Mouse (Mus musculus): ENCODE measurements around the gene Tyro3. TPM values are rescaled to one million over a fixed set of nuclear protein-coding genes. Genes with fewer than 3 reads are reported as not detected.

Tyro3 gene
- 1 to 10 TPM; 5.0 to 6.6 TPM for total RNA-seq (2021)

GRCm38 (mm10) chr2:119797279-119797783 lies at the start of gene Tyro3:
Tyro3 (plus strand) TSS chr2:119797733.
- intact Hi-C loops (cut with DNase I): loop anchor here (10.0 kb wide), 1 partner anchor 147 kb away; no protein-coding TSS in a partner anchor
- no peak for DNase-seq

GRCm38 (mm10) chr2:119749260-119749659 lies 48.3 kb upstream of the Tyro3 start:
- intact Hi-C loops (cut with DNase I): no loop called here
- DNase-seq: no peak

DNA sequence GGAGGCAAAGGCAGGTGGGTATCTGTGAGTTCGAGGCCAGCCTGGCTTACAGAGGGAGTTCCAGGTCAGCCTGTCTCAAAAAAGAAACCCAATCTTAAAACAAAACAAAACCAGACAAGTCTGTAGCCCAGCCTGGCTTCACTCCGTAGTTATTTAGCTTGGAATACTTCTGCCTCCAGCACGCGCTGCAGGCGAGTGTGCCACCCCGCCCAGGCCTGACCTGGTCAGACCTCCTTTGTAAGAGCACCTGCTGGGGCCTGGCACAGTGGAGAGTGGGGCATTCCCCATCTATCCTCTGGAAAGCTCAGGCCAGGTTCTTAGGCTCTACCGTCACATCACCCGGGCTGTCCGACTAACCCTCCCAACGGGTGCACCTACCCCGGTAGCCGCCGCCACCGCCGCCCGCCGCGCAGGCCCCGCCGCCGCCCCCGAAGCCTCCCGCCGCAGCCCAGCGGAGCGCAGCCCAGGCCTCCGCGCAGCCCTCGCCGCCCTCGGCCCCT lies 39.9 kb upstream of the Tyro3 start:
- DNase-seq: peak in 1 of 2 experiments; percentile 15
- intact Hi-C loops (cut with DNase I): no loop called here

DNA sequence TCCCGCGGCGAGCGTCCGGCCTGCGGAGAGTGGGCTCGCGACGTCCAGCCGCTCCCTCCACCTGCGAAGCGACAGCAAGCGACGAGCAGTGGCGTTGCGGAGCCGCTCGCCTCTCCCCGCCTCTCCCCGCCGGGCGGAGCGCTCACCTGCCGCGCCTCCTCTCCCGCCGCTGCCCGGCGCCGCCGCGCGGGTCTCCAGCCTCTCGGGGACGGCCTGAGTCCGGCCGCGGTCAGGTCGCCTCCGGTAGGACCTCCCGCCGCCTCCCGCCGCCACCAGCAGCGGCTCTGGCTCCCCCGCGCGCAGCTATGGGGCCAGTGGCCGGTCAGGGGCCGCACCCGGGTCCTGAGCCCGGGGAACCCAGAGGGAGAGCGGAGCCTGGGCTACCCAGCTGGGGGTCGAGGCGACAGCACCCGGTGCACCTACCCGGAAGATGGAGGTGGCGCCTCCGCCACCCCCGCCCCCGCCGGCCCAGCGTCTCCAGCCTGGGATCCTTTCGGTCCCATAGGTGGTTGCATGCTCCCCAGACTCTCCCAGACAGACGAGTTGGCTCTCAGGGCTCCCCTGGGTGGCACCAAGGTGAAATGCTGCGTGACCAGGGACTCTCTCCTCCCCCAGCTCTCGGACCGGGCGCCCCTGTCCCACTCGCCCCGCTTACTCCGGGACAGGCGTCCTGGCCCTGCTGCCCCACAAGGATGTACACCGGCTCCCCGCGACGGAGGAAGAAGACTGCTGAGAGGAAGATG lies 39.3 kb upstream of the Tyro3 start:
- intact Hi-C loops (cut with DNase I): no loop called here
- DNase-seq: peak; percentile 14 to 26

- intact Hi-C loops (cut with DNase I): no loop called here
- DNase-seq: no peak
Observed at GRCm38 (mm10) chr2:119758844-119759835, 38.4 kb upstream of the Tyro3 start.

GRCm38 (mm10) chr2:119760251-119760650 lies 37.3 kb upstream of the Tyro3 start, which contains the start of gene Ltk:
Ltk (minus strand) TSS chr2:119760431.
- intact Hi-C loops (cut with DNase I): no loop called here

DNA sequence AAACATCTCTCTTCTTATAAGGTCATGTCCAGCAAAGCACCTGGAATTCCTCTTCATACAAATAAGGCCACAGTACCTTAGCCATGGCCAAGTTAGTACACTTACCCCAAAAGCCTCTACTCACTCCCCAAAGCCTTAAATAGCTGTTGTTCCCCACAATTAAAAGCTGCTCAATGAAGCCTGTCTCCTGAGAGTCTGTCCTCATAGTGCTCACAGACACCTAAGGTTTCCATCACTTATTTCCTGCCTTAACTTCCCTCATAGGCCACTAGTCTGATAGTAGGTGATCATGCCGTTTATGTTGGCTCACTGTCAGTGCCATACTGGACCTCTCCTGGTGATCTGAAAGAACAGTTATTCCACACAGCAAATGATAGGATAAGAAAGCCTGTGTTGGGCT lies 35.3 kb upstream of the Tyro3 start:
- no peak for DNase-seq
- intact Hi-C loops (cut with DNase I): no loop called here

More at GRCm38 (mm10) chr2:119760251-119760650, 37.3 kb upstream of the Tyro3 start, which contains the start of gene Ltk:
- DNase-seq: no peak

DNA sequence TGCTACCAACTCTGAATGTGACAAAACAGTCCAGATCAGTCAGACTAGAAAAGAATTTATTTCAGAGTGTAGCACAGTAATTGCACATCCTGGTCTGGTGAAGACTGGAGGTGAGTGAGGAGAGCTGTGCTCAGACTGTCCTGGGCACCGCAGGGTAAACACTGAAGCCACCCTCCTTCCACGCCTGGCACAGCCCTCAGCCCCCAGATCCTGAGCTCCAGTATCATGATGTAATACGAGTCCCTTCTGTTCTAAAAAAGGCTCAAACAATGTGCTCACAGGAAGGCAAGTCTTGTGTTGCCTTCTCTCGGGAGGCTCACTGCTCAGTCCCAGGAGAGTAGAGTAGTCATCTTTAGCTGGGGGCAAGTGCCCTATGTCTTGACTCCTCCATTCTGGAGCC lies 33.6 kb upstream of the Tyro3 start:
- intact Hi-C loops (cut with DNase I): no loop called here
- DNase-seq: no peak

DNA sequence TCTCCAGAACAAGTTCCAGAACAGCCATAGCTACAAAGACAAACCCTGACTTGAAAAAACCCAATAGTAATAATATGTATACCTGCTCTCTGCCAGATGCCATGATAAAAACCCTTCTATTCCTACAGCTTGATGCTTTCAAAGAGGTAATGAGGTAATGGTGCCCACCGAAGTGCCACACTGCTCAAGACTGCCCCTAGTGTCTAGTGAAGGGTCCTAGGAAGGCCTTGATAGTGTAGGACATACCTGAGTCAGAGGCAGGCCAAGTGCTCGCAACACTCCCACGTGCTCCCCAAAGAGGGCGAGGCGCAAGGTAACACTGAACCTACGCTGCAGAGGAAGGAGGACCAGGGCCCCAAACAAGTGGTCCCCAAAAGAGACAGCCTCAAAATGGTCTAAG lies 30.3 kb upstream of the Tyro3 start:
- no peak for DNase-seq
- intact Hi-C loops (cut with DNase I): no loop called here

DNA sequence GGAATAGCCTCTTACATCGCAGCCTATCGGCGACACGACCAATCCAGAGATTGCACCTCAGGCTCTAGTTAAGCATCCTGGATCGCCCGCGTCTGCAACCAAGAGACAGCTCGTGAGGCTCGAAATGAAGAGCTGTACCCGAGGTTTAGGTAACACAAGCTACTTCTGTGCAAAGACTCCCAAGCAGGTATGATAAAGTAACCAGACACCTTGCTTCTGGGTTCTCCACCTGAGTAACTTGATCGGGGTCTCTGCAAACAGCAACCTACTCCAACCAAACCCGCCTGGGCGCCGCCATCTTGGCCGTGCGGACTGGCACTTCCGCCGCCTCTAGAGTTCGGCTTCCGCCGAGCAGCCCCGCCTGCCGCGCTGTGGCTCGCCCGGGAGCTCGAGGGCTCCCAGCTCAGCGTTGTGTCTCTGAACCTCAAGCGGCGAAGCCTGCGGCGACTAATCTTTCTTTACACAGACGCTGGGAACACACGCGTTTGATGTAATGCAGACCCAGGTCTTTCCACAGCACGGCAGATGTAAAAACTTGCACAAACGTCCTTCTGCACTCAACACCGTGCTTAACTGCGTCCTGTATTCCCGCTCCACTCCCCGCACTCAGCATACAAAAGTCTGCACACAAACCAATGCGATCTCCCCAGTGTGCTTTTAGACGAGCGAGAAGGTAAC lies 10.2 kb upstream of the Tyro3 start, which contains the start of gene Rpap1:
Gene Rpap1, minus strand, starts transcription at position 332 of the 678 bp plus-strand sequence.
- peak; percentile 87 to 89 for DNase-seq
- intact Hi-C loops (cut with DNase I): loop anchor here (2.0 to 5.0 kb wide), 2 partner anchors 109 to 130 kb away; partner anchors contain the start of gene Mga

GRCm38 (mm10) chr2:119789996-119790395 lies 7.5 kb upstream of the Tyro3 start:
- intact Hi-C loops (cut with DNase I): loop anchor here (5.0 to 10.0 kb wide), 2 partner anchors 127 to 155 kb away; no protein-coding TSS in a partner anchor

DNA sequence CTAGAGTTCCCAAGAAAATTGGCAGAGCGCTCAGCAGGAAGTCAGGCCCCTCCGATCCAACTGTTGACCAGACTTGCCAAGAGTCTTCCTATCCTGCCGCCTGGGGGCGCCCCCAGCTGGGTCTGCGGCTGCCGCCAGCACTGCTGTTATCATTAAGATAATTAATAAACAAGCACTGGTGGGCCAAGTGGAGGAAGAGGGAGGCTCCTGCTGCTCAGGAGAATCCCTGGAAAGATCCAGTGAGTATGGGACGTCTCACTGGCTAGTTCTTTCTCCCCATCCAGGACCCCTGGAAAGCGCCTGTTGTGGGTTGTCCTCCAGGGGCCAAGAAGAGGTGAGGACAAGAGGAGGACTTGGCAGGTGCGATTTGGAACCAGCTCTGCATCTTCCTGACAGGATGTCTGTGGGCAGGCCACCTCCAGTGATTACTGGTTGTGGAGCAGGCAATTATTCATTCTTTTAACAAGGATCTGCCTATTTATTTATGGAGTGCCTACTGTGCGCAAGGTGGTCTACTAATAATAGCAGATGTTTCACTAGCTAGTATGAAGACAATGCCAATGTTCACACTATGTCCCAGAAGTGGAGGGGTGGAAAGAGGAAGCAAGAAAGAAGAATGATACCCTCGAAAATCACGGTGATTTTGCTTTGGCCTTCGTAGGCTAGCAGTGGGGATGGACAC lies 854 bp downstream of the Tyro3 start:
- intact Hi-C loops (cut with DNase I): loop anchor here (2.0 to 10.0 kb wide), 3 partner anchors 74 to 214 kb away; no protein-coding TSS in a partner anchor
- DNase-seq: peak; percentile 82 to 86

More at GRCm38 (mm10) chr2:119789996-119790395, 7.5 kb upstream of the Tyro3 start:
- DNase-seq: no peak

GRCm38 (mm10) chr2:119799181-119799960 lies 1.8 kb downstream of the Tyro3 start:
- intact Hi-C loops (cut with DNase I): loop anchor here (2.0 to 10.0 kb wide), 3 partner anchors 73 to 213 kb away; no protein-coding TSS in a partner anchor
- DNase-seq: peak; percentile 58 to 61

DNA sequence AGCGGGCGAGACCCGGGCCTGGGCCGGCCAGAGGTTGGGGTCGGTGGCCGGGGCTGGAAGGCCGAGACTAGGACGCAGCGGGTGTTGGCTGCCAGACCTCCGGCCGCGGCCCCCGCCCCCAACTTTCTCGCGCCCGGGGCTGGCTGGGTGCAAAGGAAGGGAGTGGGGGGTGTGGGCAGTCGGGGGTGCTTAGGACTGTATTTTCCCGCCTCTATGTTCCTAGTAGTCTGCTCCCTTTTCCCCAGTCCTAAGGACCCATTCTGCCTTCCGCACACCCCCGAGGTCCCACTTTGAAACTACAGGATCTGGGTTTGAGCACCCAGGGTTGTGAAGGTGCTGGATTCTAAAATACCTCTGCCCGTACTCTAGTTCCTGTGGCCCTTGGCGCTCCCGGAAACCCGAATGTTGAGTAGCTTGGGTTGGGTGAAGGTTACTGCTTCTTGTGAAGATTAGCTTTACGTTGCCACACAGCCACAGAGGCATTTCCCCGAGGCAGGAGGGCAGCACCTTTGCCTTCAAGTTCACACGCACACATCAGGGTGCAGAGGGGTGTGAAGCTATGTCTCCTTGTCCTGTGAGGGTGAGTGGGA lies 2.5 kb downstream of the Tyro3 start:
- intact Hi-C loops (cut with DNase I): loop anchor here (2.0 to 10.0 kb wide), 3 partner anchors 73 to 213 kb away; no protein-coding TSS in a partner anchor
- no peak for DNase-seq

DNA sequence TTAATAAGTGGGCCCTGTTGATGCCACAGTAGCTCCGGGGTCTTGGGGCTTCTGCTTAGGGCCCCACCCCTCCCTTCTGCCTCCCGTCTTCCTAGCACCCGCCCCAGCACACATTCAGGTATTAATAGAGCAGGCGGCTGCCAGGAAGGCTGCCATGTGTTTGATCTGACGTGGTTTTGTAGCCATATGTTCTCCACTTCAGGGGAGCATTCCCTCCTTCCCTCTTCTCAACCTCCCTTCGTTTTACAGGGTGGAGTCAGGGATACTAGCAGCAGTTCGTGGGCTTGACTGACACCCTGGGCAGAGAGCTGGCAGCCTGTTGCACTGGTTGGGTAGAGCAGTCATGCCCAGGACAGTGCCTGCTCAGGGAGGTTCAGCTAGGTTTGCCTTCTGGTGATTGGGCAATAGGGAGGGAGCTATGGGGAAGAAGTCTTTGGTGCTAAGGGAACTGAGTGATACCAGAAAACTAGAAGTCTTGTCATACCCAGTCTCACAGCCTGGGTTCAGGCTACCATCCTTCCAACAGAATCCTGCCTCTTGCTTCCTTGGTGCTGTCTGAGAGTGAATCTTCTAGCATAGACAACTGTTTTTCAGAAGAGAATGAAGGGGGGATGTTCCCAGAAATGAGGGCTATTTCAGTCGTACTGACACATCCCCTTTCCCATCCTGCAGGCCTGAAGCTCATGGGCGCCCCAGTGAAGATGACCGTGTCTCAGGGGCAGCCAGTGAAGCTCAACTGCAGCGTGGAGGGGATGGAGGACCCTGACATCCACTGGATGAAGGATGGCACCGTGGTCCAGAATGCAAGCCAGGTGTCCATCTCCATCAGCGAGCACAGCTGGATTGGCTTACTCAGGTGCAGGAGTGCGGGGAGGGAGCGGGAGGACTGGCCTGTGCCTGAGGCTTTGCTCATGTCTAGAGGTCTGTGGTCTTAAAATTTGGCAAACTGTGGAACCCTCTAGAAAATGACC lies 3.6 kb downstream of the Tyro3 start:
- intact Hi-C loops (cut with DNase I): no loop called here
- DNase-seq: no peak

GRCm38 (mm10) chr2:119802767-119803617 lies 5.5 kb downstream of the Tyro3 start:
- intact Hi-C loops (cut with DNase I): no loop called here

More at GRCm38 (mm10) chr2:119802767-119803617, 5.5 kb downstream of the Tyro3 start:
- peak in 1 of 2 experiments; percentile 48 for DNase-seq

Data from heart, postnatal 10 days (tissue).